Mouse (Mus musculus): Measurements from ENCODE around the gene Tmem202.

Gene Tmem202

GRCm38 (mm10) chr9:59539441-59540137 is at the start of gene Tmem202, which contains the start of gene Hexa:
Gene Tmem202, minus strand, starts transcription at chr9:59539847.
Gene Hexa, plus strand, starts transcription at chr9:59539540.
- DNase-seq: peak; percentile 83 to 87

GRCm38 (mm10) chr9:59588710-59589671 is 49.3 kb upstream of the Tmem202 start:
- DNase-seq: no peak

- DNase-seq: no peak
Measured at GRCm38 (mm10) chr9:59588252-59588651, 48.6 kb upstream of the Tmem202 start.

- DNase-seq: peak; percentile 69 to 79
Measured at GRCm38 (mm10) chr9:59584871-59585308, 45.2 kb upstream of the Tmem202 start.

GRCm38 (mm10) chr9:59578505-59578867 is 38.8 kb upstream of the Tmem202 start:
- no peak for DNase-seq

GRCm38 (mm10) chr9:59577844-59578504 is 38.3 kb upstream of the Tmem202 start, which contains the start of gene Celf6:
Gene Celf6, plus strand, starts transcription at chr9:59577917.
- peak; percentile 91 to 95 for DNase-seq

GRCm38 (mm10) chr9:59577401-59577800 is 37.8 kb upstream of the Tmem202 start:
- DNase-seq: no peak

- no peak for DNase-seq
Measured at GRCm38 (mm10) chr9:59571852-59572251, 32.2 kb upstream of the Tmem202 start.

- DNase-seq: peak; percentile 54 to 76
Measured at GRCm38 (mm10) chr9:59567111-59567510, 27.5 kb upstream of the Tmem202 start.

GRCm38 (mm10) chr9:59565600-59565999 is 26.0 kb upstream of the Tmem202 start:
- DNase-seq: peak; percentile 76 to 82

- no peak for DNase-seq
Measured at GRCm38 (mm10) chr9:59553719-59554118, 14.1 kb upstream of the Tmem202 start.

GRCm38 (mm10) chr9:59552610-59553009 is 13.0 kb upstream of the Tmem202 start:
- no peak for DNase-seq

- DNase-seq: peak; percentile 38 to 67
Measured at GRCm38 (mm10) chr9:59551620-59552031, 12.0 kb upstream of the Tmem202 start.

GRCm38 (mm10) chr9:59551017-59551416 is 11.4 kb upstream of the Tmem202 start:
- DNase-seq: no peak

GRCm38 (mm10) chr9:59550077-59550476 is 10.4 kb upstream of the Tmem202 start:
- no peak for DNase-seq

GRCm38 (mm10) chr9:59548961-59549487 is 9.4 kb upstream of the Tmem202 start:
- DNase-seq: no peak

- no peak for DNase-seq
Measured at GRCm38 (mm10) chr9:59547869-59548268, 8.2 kb upstream of the Tmem202 start.

GRCm38 (mm10) chr9:59544739-59545138 is 5.1 kb upstream of the Tmem202 start:
- DNase-seq: no peak

- DNase-seq: peak in 1 of 2 experiments; percentile 52
Measured at GRCm38 (mm10) chr9:59542766-59543324, 3.2 kb upstream of the Tmem202 start.

- DNase-seq: no peak
Measured at GRCm38 (mm10) chr9:59541617-59542016, 2.0 kb upstream of the Tmem202 start.

GRCm38 (mm10) chr9:59537651-59538050 is 2.0 kb downstream of the Tmem202 start:
- DNase-seq: peak; percentile 54

- peak in 1 of 2 experiments; percentile 29 for DNase-seq
Measured at GRCm38 (mm10) chr9:59533889-59534288, 5.8 kb downstream of the Tmem202 start.
